Mouse (Mus musculus) liver, adult 2 months (tissue): ENCODE measurements around the gene Slco1b2. TPM values are rescaled to one million over a fixed set of nuclear protein-coding genes. Genes with fewer than 3 reads are reported as not detected.

ENCODE experiments used
- DNase-seq: peaks from one replicate; pipeline ENCODE4 v3.0.0-alpha.2; 2011; ENCODE audit warnings: low read depth, low spot score; ENCODE audit errors: extremely low read depth
- H3K27ac ChIP-seq: fragments of 200-500 bp; replicated peaks from 2 replicates; pipeline ENCODE4 v1.5.1; 2012; ENCODE audit warnings: low read depth, mild to moderate bottlenecking, control low read depth, inconsistent platforms, low read length; ENCODE audit not compliant: insufficient read depth
- H3K27me3 ChIP-seq: fragments of 200-500 bp; 2 replicates; pipeline ENCODE4 v1.6.1; 2012; ENCODE audit warnings: mild to moderate bottlenecking, moderate library complexity, low read length, inconsistent platforms; ENCODE audit not compliant: control insufficient read depth, insufficient read depth
- H3K36me3 ChIP-seq: fragments of 200-500 bp; 2 replicates; pipeline ENCODE4 v1.6.1; 2012; ENCODE audit warnings: low read length, inconsistent platforms; ENCODE audit not compliant: control insufficient read depth, insufficient read depth
- H3K4me1 ChIP-seq: fragments of 200-500 bp; 2 replicates; pipeline ENCODE4 v1.6.1; 2011; ENCODE audit warnings: low read length; ENCODE audit not compliant: control insufficient read depth, insufficient read depth
- H3K4me3 ChIP-seq: fragments of 200-500 bp; 2 replicates; pipeline ENCODE4 v1.5.1; 2011; ENCODE audit warnings: low read depth, mild to moderate bottlenecking, control low read depth, low read length, moderate library complexity; ENCODE audit not compliant: insufficient read depth
- H3K79me2 ChIP-seq: fragments of 200-500 bp; 2 replicates; pipeline ENCODE4 v1.6.1; 2012; ENCODE audit warnings: inconsistent platforms, mild to moderate bottlenecking, low read length, moderate library complexity; ENCODE audit not compliant: control insufficient read depth, insufficient read depth
- H3K9ac ChIP-seq: fragments of 200-500 bp; 2 replicates; pipeline ENCODE4 v1.6.1; 2012; ENCODE audit warnings: low read depth, mild to moderate bottlenecking, control low read depth, inconsistent platforms, low read length
- CTCF ChIP-seq: fragments of 200-500 bp; IDR thresholded peaks from 2 replicates; pipeline ENCODE4 v1.5.1; 2011; ENCODE audit warnings: low read depth, low read length, control low read depth
- POLR2A ChIP-seq: fragments of 200-500 bp; IDR thresholded peaks from 2 replicates; pipeline ENCODE4 v1.6.1; 2011; ENCODE audit warnings: low read length, control low read depth; ENCODE audit not compliant: insufficient read depth; ENCODE audit errors: extremely low read depth
- WGBS: fragments of 180-500 bp; shearing (Covaris S2); methylation state at CpG from one replicate; pipeline ENCODE4 v1.1.7; 2018; 5-methylcytosine and 5-hydroxymethylcytosine counted together
- polyA plus RNA-seq: library from polyadenylated mRNA; depleted of rRNA; stranded (reverse); fragments of >200 nt; gene quantifications from 2 replicates; pipeline ENCODE4 v1.2.3, GENCODE M21; 2012; rRNA removed
- total RNA-seq: library from RNA; depleted of rRNA; stranded (reverse); fragments of >200 nt; gene quantifications from 2 replicates; pipeline ENCODE4 v1.2.3, GENCODE M21; 2014; rRNA removed

Gene Slco1b2
- total and polyA plus RNA-seq, 2 experiments, result 164 to 1,654 TPM

GRCm38 (mm10) chr6:141640639-141641038, 11.3 kb downstream of the Slco1b2 start:
- Histone ChIP-seq H3K9ac (no peak overlapping the region), H3K79me2 (peaks cover 10% of the 10 kb centered on the region; the same call in 1 of the 2 replicates), H3K4me1 (peaks cover 23% of the 10 kb centered on the region), H3K27me3 (no peaks in the 10 kb centered on the region), H3K36me3 (peaks cover 51% of the 10 kb centered on the region), H3K4me3 (no peak overlapping the region), H3K27ac (peak overlapping the region; percentile 96)
- WGBS, result 21% methylated on average over 1 of the region's 1 CpGs
- peak; percentile 100 for DNase-seq
- TF ChIP-seq CTCF, result no peak
- TF ChIP-seq POLR2A, result no peak

DNA sequence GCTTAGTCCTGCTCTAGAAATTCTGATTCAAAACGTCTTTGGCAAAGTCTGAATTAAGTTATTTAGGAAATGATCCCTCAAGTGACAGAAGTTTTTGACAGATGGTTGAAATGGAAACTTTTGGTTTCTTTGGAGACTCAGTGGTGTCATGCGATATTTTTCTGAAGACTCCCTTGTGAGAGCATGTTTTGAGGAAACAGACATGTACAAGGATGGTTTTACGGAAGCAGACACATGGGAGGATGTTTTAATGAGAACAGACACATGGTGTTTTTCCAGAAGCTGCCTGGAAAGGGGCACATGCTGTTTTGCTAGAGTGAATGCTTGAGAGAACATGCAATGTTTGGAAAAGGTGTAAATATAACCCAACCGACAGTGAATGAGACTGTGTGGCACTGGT, 57.7 kb downstream of the Slco1b2 start:
- Histone ChIP-seq H3K27me3 (no peaks in the 10 kb centered on the region), H3K9ac (no peak overlapping the region), H3K27ac (no peak overlapping the region), H3K79me2 (no peaks in the 10 kb centered on the region), H3K4me3 (no peak overlapping the region), H3K4me1 (no peaks in the 10 kb centered on the region), H3K36me3 (peaks cover 44% of the 10 kb centered on the region)
- TF ChIP-seq CTCF, result no peak
- TF ChIP-seq POLR2A, result no peak
- DNase-seq, result peak; percentile 16
- 75% methylated on average over 4 of the region's 4 CpGs for WGBS

DNA sequence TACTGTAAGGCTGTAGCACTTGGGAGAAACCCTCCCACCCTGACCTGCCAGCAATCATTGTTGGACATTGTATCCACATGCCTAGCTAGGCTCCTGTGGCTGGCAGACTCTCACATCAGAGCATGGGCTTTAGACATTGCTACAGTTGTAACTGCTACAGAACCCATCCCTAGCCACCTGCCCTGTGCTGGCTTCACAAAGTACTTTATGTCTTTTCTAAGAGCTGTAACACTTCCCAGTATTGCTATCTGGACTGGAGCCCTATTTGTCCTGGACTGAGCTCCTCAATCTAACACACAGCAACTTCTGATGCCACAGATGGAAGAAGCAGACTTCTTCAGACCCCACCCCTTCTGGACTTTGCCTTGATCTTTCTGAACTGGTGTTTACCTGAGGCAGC, 61.9 kb downstream of the Slco1b2 start:
- peak; percentile 69 for DNase-seq
- no peak for TF ChIP-seq CTCF
- no peak for TF ChIP-seq POLR2A
- Histone ChIP-seq H3K36me3 (peaks cover 15% of the 10 kb centered on the region), H3K27ac (no peak overlapping the region), H3K4me1 (no peaks in the 10 kb centered on the region), H3K4me3 (no peak overlapping the region), H3K79me2 (no peaks in the 10 kb centered on the region), H3K9ac (no peak overlapping the region), H3K27me3 (no peaks in the 10 kb centered on the region)

Other genes starting within 250 kb of the Slco1b2 start
- gene Slco1c1, start 105.2 kb upstream of the Slco1b2 start, total RNA-seq, result not detected in 2 replicates
- gene Slco1c1, start 105.2 kb upstream of the Slco1b2 start, polyA plus RNA-seq, result not detected in 2 replicates
- not detected in 2 replicates for gene Gm5724, start 144.3 kb downstream of the Slco1b2 start, total RNA-seq
- not detected in 2 replicates for gene Gm5724, start 144.3 kb downstream of the Slco1b2 start, polyA plus RNA-seq
- 282 and 399 TPM in 2 replicates for gene Slco1a4, start 226.7 kb downstream of the Slco1b2 start, total RNA-seq
- 11.1 and 23.0 TPM in 2 replicates for gene Slco1a4, start 226.7 kb downstream of the Slco1b2 start, polyA plus RNA-seq